ENCODE assay signal across 19 mouse cellular contexts in the genomic region with DNA sequence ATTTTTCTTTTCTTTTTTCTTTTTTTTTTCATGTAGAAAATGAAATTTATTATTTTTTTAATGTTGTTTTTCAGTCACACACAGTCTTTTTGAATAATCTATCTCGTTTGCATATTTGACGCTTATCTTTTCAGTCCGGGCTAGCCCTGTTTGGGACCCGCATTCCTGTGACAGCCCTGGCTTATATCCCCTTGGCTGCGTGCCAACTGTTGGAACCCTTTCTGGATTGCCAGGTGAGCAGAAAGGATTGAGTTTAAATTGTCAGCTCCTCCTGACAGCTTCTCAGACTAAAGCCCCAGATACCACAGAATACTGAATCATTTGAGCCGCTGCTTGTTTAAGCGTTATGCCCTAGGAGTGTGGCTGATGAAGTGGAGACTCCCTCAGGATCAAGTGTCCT. TPM values are rescaled to one million over a fixed set of nuclear protein-coding genes. Genes with fewer than 3 reads are reported as not detected.
DNase-seq lines count a peak whose midpoint lies in the region; ATAC-seq and TF ChIP-seq lines count a peak whose summit lies in the region.
"Had no signal": no experiment of that assay in that cellular context is flagged by ENCODE, and none has a peak within 500 bp of the region (broad histone marks: within the 10 kb centered on the region; RNA-seq: fewer than 3 reads in every experiment).

No protein-coding gene starts in this region.

- H3K27ac ChIP-seq in embryonic facial prominence, embryonic 11.5 days (replicated peaks; ENCODE audit: low read depth, low read length) = no peak overlapping the region
- no peak overlapping the region for H3K27ac ChIP-seq in embryonic facial prominence, embryonic 10.5 days (replicated peaks)
- H3K27ac ChIP-seq: heart, adult 2 months; heart, embryonic 13.5 days; liver, embryonic 13.5 days; neural tube, embryonic 12.5 days had no signal

- TF ChIP-seq CTCF in brain, embryonic 14.5 days (IDR thresholded peaks at IDR 0.05; ENCODE audit: borderline replicate concordance, extremely low read depth, insufficient read depth, insufficient read length) = no peak

- 81% methylated on average over 7 of the region's 7 CpGs for WGBS in embryonic facial prominence, embryonic 11.5 days
- WGBS in embryonic facial prominence, embryonic 10.5 days = 92% methylated on average over 7 of the region's 7 CpGs

- ATAC-seq in embryonic facial prominence, embryonic 11.5 days (replicated peaks; ENCODE audit: insufficient number of reproducible peaks, low FRiP score, low TSS enrichment, low read depth) = no peak
- ATAC-seq in megakaryocyte-erythroid progenitor cell, adult 5-6 weeks (replicated peaks; ENCODE audit: low FRiP score, low TSS enrichment, poor library complexity, severe bottlenecking) = no peak
- ATAC-seq: activated CD4-positive, CD25-positive, alpha-beta regulatory T cell, adult 4 months had no signal

- no peak overlapping the region for H3K4me3 ChIP-seq in embryonic facial prominence, embryonic 11.5 days (ENCODE audit: low read depth, low read length)
- H3K4me3 ChIP-seq in embryonic facial prominence, embryonic 10.5 days = no peak overlapping the region
- H3K4me3 ChIP-seq: heart, adult 2 months; heart, embryonic 13.5 days; liver, embryonic 13.5 days; megakaryocyte, embryonic 14.5 days; neural tube, embryonic 12.5 days had no signal

- no peaks in the 10 kb centered on the region for H3K9me3 ChIP-seq in embryonic facial prominence, embryonic 11.5 days (replicated peaks; ENCODE audit: control insufficient read depth, low read length)
- H3K9me3 ChIP-seq in embryonic facial prominence, embryonic 10.5 days = 0 out of 2 replicates have a peak, but pooled peaks cover 10% of the 10 kb centered on the region
- H3K9me3 ChIP-seq: heart, embryonic 13.5 days had no signal

- no peak for TF ChIP-seq POLR2A in brain, embryonic 14.5 days (IDR thresholded peaks at IDR 0.05; ENCODE audit: borderline replicate concordance, extremely low read depth, insufficient read depth, insufficient read length, poor library complexity, severe bottlenecking)

- no peaks in the 10 kb centered on the region for H3K4me1 ChIP-seq in embryonic facial prominence, embryonic 11.5 days (ENCODE audit: control insufficient read depth, insufficient read depth, low read length)
- H3K4me1 ChIP-seq in embryonic facial prominence, embryonic 10.5 days = peaks cover 3% of the 10 kb centered on the region; the same call in 1 of the 2 replicates
- H3K4me1 ChIP-seq: liver, embryonic 13.5 days; neural tube, embryonic 12.5 days had no signal

- no peaks in the 10 kb centered on the region for H3K36me3 ChIP-seq in embryonic facial prominence, embryonic 11.5 days (replicated peaks; ENCODE audit: control insufficient read depth, insufficient read depth, low read depth, low read length)
- H3K36me3 ChIP-seq in embryonic facial prominence, embryonic 10.5 days (replicated peaks) = no peaks in the 10 kb centered on the region
- H3K36me3 ChIP-seq: heart, embryonic 13.5 days; liver, embryonic 13.5 days had no signal

- H3K9ac ChIP-seq in embryonic facial prominence, embryonic 11.5 days (replicated peaks; ENCODE audit: low read length) = no peak overlapping the region
- H3K9ac ChIP-seq: heart, embryonic 13.5 days; liver, embryonic 13.5 days; neural tube, embryonic 12.5 days had no signal

- H3K27me3 ChIP-seq in embryonic facial prominence, embryonic 11.5 days (ENCODE audit: control insufficient read depth, insufficient read depth, low read length) = no peaks in the 10 kb centered on the region
- no peaks in the 10 kb centered on the region for H3K27me3 ChIP-seq in embryonic facial prominence, embryonic 10.5 days (replicated peaks; ENCODE audit: low read depth, poor library complexity, severe bottlenecking)
- H3K27me3 ChIP-seq: liver, embryonic 13.5 days; neural tube, embryonic 12.5 days had no signal

- peak; percentile 25 for DNase-seq in embryonic facial prominence, embryonic 11.5 days (ENCODE audit: low spot score)
- no peak for DNase-seq in embryonic facial prominence, embryonic 10.5 days (ENCODE audit: low spot score)
- peak; percentile 50 to 53 for DNase-seq in kidney, postnatal 4 days
- DNase-seq in kidney, adult 11 months = no peak
- peak; percentile 39 for DNase-seq in brain, adult 2 months (ENCODE audit: low read depth, low spot score)
- DNase-seq in brain, embryonic 14.5 days (ENCODE audit: low read depth) = peak; percentile 52
- DNase-seq: adrenal gland, adult 8-10 months; gastrocnemius, postnatal 36 days; heart, adult 2 months; kidney, adult 9 months; liver, embryonic 13.5 days; lung, adult 2 months; lung, postnatal 36 days; right cerebral cortex, postnatal 14 days had no signal

- no peak overlapping the region for H3K4me2 ChIP-seq in embryonic facial prominence, embryonic 11.5 days (ENCODE audit: low read depth, low read length)
- H3K4me2 ChIP-seq: heart, embryonic 13.5 days; liver, embryonic 13.5 days; neural tube, embryonic 12.5 days had no signal

RNA-seq across cellular contexts. Expression of gene Znfx1, which starts 40.7 kb away (rescaled TPM):
- 4.2 and 4.3 TPM in 2 replicates for polyA plus RNA-seq in embryonic facial prominence, embryonic 11.5 days (2014; fragmentation: Nextera tagmentation; extraction: Ambion mirVana)
- 6.4 and 7.0 TPM in 2 replicates for polyA plus RNA-seq in embryonic facial prominence, embryonic 10.5 days (2016; fragmentation: Nextera tagmentation; extraction: Ambion mirVana)
- 10.5 and 16.8 TPM in 2 replicates for polyA plus RNA-seq in brain, embryonic 14.5 days (2012; rRNA removed)
- 21.1 and 35.0 TPM in 2 replicates for total RNA-seq in megakaryocyte-erythroid progenitor cell, adult 5-6 weeks (2014; fragmentation: Nextera tagmentation)
- 14.2 and 23.7 TPM in 2 replicates for total RNA-seq in megakaryocyte-erythroid progenitor cell, adult 5-6 weeks (2017)

Comparison
In these comparisons a context has a peak if more than half of its experiments do, and no peak if none do; other contexts are left out.
1. DNase-seq: peak in embryonic facial prominence, embryonic 11.5 days (single experiment), kidney, postnatal 4 days (2 of 2), brain, adult 2 months (single experiment) and brain, embryonic 14.5 days (single experiment); none in embryonic facial prominence, embryonic 10.5 days (single experiment) and kidney, adult 11 months (single experiment).